Mouse (Mus musculus): ENCODE measurements at regions not wholly inside any gene's neighbourhood (a gene's known extent, or its start where the extent isn't known, plus 50 kb on each side); places are given as distances from the start of the nearest gene placed in this dataset.

DNA sequence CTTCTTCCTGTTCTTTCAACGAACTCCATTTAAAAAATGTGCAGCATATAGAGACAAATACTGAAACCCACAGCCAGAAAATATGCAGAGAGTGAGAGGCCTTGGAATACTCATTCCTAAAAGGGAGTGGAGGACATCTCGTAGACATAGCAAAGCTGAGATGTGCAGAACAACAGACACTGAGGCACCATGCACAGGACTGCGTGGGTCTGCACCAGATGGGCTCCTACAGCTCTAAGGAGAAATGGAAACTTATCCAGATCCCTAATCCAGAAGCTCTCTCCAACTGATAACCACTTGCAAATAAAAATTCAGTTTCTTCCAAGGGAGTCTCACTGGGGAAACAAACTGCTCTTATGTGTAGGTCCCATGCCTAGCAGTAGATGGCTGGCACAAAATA is 101.6 kb downstream of the Slc25a24 start:
- TF ChIP-seq USF1 (IDR thresholded peaks at IDR 0.05; ENCODE audit: low read depth) (no peak), REST (IDR thresholded peaks at IDR 0.05; ENCODE audit: insufficient read depth, insufficient read length) (no peak)
- H3K27me3 ChIP-seq (ENCODE audit: control insufficient read depth, insufficient read depth, insufficient read length) = no peaks in the 10 kb centered on the region
- no peak overlapping the region for H3ac ChIP-seq (ENCODE audit: control insufficient read depth, insufficient read length)

DNA sequence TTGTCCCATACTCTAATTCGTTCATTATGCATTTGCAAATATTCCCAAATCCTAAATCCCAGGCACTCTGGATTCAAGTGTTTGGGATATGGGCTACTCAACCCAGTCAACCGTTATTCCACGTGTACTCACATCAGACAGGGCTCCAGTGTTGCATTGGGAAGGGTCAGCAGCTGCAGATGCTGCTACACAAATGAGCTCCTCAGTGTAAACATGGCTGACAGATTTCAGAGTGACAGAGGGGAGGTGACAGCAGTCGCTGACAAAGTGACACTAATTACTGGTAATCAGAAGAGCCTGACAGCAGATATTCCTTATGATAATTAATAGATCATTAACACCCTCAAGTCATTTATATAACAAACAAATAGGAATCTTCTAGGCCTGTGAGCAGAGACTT is 106.2 kb upstream of the Vav3 start:
- no peaks in the 10 kb centered on the region for H3K27me3 ChIP-seq (ENCODE audit: control insufficient read depth, insufficient read depth, insufficient read length)
- H3ac ChIP-seq (ENCODE audit: control insufficient read depth, insufficient read length) = no peak overlapping the region
- H3K4me2 ChIP-seq (ENCODE audit: low read depth) = no peak overlapping the region
- no peak overlapping the region for H3K4me3 ChIP-seq
- TF ChIP-seq SRF (IDR thresholded peaks at IDR 0.05; ENCODE audit: control insufficient read depth, insufficient read length, low read depth) (no peak), CEBPB (IDR thresholded peaks at IDR 0.05; ENCODE audit: insufficient read depth, poor library complexity, severe bottlenecking) (no peak), REST (IDR thresholded peaks at IDR 0.05; ENCODE audit: insufficient read depth, insufficient read length) (no peak)
- no peaks in the 10 kb centered on the region for H3K36me3 ChIP-seq (ENCODE audit: control insufficient read depth, insufficient read depth)
- no peaks in the 10 kb centered on the region for H3K79me2 ChIP-seq (ENCODE audit: control insufficient read depth, insufficient read depth)

More for the DNA sequence above, 101.6 kb downstream of the Slc25a24 start:
- H3K4me3 ChIP-seq = no peak overlapping the region
- H3K4me2 ChIP-seq (ENCODE audit: low read depth) = no peak overlapping the region
- H3K79me2 ChIP-seq (ENCODE audit: control insufficient read depth, insufficient read depth) = no peaks in the 10 kb centered on the region
- no peaks in the 10 kb centered on the region for H3K36me3 ChIP-seq (ENCODE audit: control insufficient read depth, insufficient read depth)

DNA sequence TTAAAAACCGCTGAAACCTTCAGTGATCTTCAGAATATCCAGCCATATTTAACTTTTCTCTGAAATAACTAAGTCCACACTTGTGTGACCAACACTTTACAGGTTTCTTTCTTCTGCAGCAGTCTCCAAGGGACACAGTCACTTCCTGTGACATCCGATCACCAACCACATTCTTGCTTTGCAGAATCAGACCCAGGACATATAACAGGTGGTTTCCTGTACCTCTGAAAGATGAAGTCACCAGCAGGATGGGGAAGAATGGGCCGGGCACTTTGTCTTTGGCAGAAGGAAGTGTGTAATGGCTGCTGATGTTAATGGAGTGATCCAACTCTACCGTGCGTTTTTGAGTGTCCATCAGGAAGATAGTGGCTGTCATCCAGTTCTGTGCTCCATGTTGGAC is 103.5 kb upstream of the Vav3 start:
- Histone ChIP-seq H3K4me3 (no peak overlapping the region), H3K79me2 (ENCODE audit: control insufficient read depth, insufficient read depth) (no peaks in the 10 kb centered on the region)
- TF ChIP-seq TCF3 (IDR thresholded peaks at IDR 0.05; ENCODE audit: insufficient read length, low read depth) = no peak
- no peak for TF ChIP-seq POLR2A (IDR thresholded peaks at IDR 0.05; ENCODE audit: insufficient read length, low read depth)
- no peak for TF ChIP-seq MAX (IDR thresholded peaks at IDR 0.05; ENCODE audit: low read depth)

DNA sequence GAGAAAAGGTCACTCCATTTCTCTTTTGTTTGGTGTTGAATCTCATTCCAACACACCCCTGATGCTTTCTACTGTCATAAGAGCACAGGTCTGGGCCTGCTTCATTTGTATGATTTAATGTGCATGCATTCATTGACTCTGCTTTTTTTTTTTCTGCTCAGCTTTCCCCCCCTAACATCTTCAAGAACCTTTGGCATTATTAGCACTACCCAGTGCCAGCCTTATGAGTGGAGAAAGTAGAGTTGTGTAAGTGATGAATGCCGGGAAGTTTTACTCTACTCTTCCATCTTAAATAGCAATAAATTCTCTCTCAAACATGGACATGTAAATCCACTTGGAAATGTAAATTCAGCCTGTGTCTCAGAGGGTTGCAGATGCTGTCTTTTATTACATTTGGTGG is 97.0 kb upstream of the Vav3 start:
- no peak overlapping the region for H3ac ChIP-seq (ENCODE audit: control insufficient read depth, insufficient read length)
- H3K4me2 ChIP-seq (ENCODE audit: low read depth) = no peak overlapping the region
- no peaks in the 10 kb centered on the region for H3K27me3 ChIP-seq (ENCODE audit: control insufficient read depth, insufficient read depth, insufficient read length)
- H3K36me3 ChIP-seq (ENCODE audit: control insufficient read depth, insufficient read depth) = no peaks in the 10 kb centered on the region
- no peaks in the 10 kb centered on the region for H3K79me2 ChIP-seq (ENCODE audit: control insufficient read depth, insufficient read depth)
- TF ChIP-seq MAX (IDR thresholded peaks at IDR 0.05; ENCODE audit: low read depth) (no peak), MYOD1 (IDR thresholded peaks at IDR 0.05; ENCODE audit: control insufficient read depth in 1 of 3, insufficient read length in 2 of 3, low read depth in 2 of 3) (no peak), CEBPB (IDR thresholded peaks at IDR 0.05; ENCODE audit: insufficient read depth, poor library complexity, severe bottlenecking) (no peak), E2F4 (IDR thresholded peaks at IDR 0.05; ENCODE audit: insufficient read depth) (no peak), USF1 (IDR thresholded peaks at IDR 0.05; ENCODE audit: low read depth) (no peak), SRF (IDR thresholded peaks at IDR 0.05; ENCODE audit: control insufficient read depth, insufficient read length, low read depth) (no peak), TCF12 (IDR thresholded peaks at IDR 0.05; ENCODE audit: insufficient read depth, poor library complexity, severe bottlenecking) (no peak), REST (IDR thresholded peaks at IDR 0.05; ENCODE audit: insufficient read depth, insufficient read length) (no peak), MYOG (IDR thresholded peaks at IDR 0.05; ENCODE audit: control insufficient read depth in 1 of 3, insufficient read depth in 1 of 3, insufficient read length in 2 of 3, low read depth in 2 of 3) (no peak), POLR2AphosphoS2 (IDR thresholded peaks at IDR 0.05; ENCODE audit: insufficient read length, low read depth) (no peak), POLR2A (IDR thresholded peaks at IDR 0.05; ENCODE audit: insufficient read length, low read depth) (no peak), TCF3 (IDR thresholded peaks at IDR 0.05; ENCODE audit: insufficient read length, low read depth) (no peak)
- no peak overlapping the region for H3K4me3 ChIP-seq

More for the DNA sequence above, 103.5 kb upstream of the Vav3 start:
- Histone ChIP-seq H3K27me3 (ENCODE audit: control insufficient read depth, insufficient read depth, insufficient read length) (no peaks in the 10 kb centered on the region), H3K36me3 (ENCODE audit: control insufficient read depth, insufficient read depth) (no peaks in the 10 kb centered on the region), H3ac (ENCODE audit: control insufficient read depth, insufficient read length) (no peak overlapping the region), H3K4me2 (ENCODE audit: low read depth) (no peak overlapping the region)

DNA sequence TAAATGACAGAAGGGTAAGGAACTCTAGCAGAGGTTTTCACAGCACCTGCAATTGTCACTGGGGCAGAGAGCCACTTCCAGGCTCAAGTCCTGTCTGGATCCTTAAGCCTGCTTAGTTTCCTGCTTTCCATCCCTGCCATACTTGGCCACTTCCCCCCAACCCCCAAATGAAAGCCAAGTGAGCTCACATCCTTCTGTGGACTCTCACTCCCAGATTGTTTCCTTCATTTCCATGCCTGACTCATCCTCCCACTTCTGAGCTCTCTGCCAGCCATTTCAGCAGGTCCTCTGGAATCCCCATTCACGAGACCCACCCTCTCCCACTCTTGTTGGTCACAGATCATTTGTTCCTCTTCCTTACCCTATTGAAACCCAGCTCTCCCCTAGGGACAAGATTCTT is 91.7 kb upstream of the Vav3 start:
- Histone ChIP-seq H3K4me2 (ENCODE audit: low read depth) (no peak overlapping the region), H3K36me3 (ENCODE audit: control insufficient read depth, insufficient read depth) (no peaks in the 10 kb centered on the region), H3K27me3 (ENCODE audit: control insufficient read depth, insufficient read depth, insufficient read length) (no peaks in the 10 kb centered on the region), H3K79me2 (ENCODE audit: control insufficient read depth, insufficient read depth) (no peaks in the 10 kb centered on the region), H3K4me3 (no peak overlapping the region), H3ac (ENCODE audit: control insufficient read depth, insufficient read length) (no peak overlapping the region)
- TF ChIP-seq E2F4 (IDR thresholded peaks at IDR 0.05; ENCODE audit: insufficient read depth) = no peak
- TF ChIP-seq TCF12 (IDR thresholded peaks at IDR 0.05; ENCODE audit: insufficient read depth, poor library complexity, severe bottlenecking) = no peak
- TF ChIP-seq MYOD1 (IDR thresholded peaks at IDR 0.05; ENCODE audit: control insufficient read depth in 1 of 3, insufficient read length in 2 of 3, low read depth in 2 of 3) = no peak
- no peak for TF ChIP-seq USF1 (IDR thresholded peaks at IDR 0.05; ENCODE audit: low read depth)
- no peak for TF ChIP-seq MAX (IDR thresholded peaks at IDR 0.05; ENCODE audit: low read depth)
- TF ChIP-seq TCF3 (IDR thresholded peaks at IDR 0.05; ENCODE audit: insufficient read length, low read depth) = no peak

DNA sequence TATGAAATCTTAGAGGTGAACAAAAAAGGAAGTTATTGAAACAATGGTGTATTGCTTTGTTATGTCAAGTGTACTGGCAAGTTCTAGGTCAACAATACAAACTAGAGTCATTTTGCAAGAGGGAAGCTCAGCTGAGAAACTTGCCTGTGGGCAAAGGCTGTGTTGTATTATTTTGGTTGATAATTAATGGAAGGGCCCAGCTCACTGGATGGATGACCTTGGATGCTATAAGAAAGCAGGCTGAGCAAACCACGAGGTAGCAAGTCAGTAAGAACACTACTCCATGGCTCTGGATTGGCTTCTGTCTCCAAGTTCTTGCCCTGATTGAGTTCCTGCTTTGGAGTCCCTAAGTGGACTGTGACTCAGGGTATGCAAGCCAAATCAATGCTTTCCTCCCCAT is 91.1 kb upstream of the Vav3 start:
- no peaks in the 10 kb centered on the region for H3K36me3 ChIP-seq (ENCODE audit: control insufficient read depth, insufficient read depth)
- H3K4me3 ChIP-seq = no peak overlapping the region
- H3K4me2 ChIP-seq (ENCODE audit: low read depth) = no peak overlapping the region
- H3K79me2 ChIP-seq (ENCODE audit: control insufficient read depth, insufficient read depth) = no peaks in the 10 kb centered on the region
- no peaks in the 10 kb centered on the region for H3K27me3 ChIP-seq (ENCODE audit: control insufficient read depth, insufficient read depth, insufficient read length)
- TF ChIP-seq TCF3 (IDR thresholded peaks at IDR 0.05; ENCODE audit: insufficient read length, low read depth) (no peak), E2F4 (IDR thresholded peaks at IDR 0.05; ENCODE audit: insufficient read depth) (no peak), TCF12 (IDR thresholded peaks at IDR 0.05; ENCODE audit: insufficient read depth, poor library complexity, severe bottlenecking) (no peak), MYOD1 (IDR thresholded peaks at IDR 0.05; ENCODE audit: control insufficient read depth in 1 of 3, insufficient read length in 2 of 3, low read depth in 2 of 3) (no peak), POLR2AphosphoS2 (IDR thresholded peaks at IDR 0.05; ENCODE audit: insufficient read length, low read depth) (no peak), CEBPB (IDR thresholded peaks at IDR 0.05; ENCODE audit: insufficient read depth, poor library complexity, severe bottlenecking) (no peak), POLR2A (IDR thresholded peaks at IDR 0.05; ENCODE audit: insufficient read length, low read depth) (no peak), USF1 (IDR thresholded peaks at IDR 0.05; ENCODE audit: low read depth) (no peak), MYOG (IDR thresholded peaks at IDR 0.05; ENCODE audit: control insufficient read depth in 1 of 3, insufficient read depth in 1 of 3, insufficient read length in 2 of 3, low read depth in 2 of 3) (no peak)
- H3ac ChIP-seq (ENCODE audit: control insufficient read depth, insufficient read length) = no peak overlapping the region

Measured in myocyte (in vitro differentiated cells).